Mouse (Mus musculus) midbrain, postnatal 0 days (tissue): Measurements from ENCODE around the gene Dthd1. TPM values are rescaled to one million over a fixed set of nuclear protein-coding genes. Genes with fewer than 3 reads are reported as not detected.

Source experiments
- ATAC-seq: fragments of 200-750 bp; cut with Nextera tagmentation; 2 replicates; pipeline ENCODE4 v1.8.0; 2017; ENCODE audit warnings: moderate number of reproducible peaks, mild to moderate bottlenecking, moderate TSS enrichment, moderate library complexity; ENCODE audit not compliant: low FRiP score
- DNase-seq: peaks from one replicate; pipeline ENCODE4 v3.0.0-alpha.2; 2015; ENCODE audit warnings: low spot score
- H3K27ac ChIP-seq: fragments of 300-500 bp; sonication (generic); 2 replicates; pipeline ENCODE4 v1.5.1; 2014; ENCODE audit warnings: low read depth, mild to moderate bottlenecking, low read length, mixed read lengths
- H3K27me3 ChIP-seq: fragments of 300-500 bp; sonication (generic); 2 replicates; pipeline ENCODE4 v1.6.1; 2014; ENCODE audit warnings: low read length, control low read depth, mixed read lengths; ENCODE audit not compliant: insufficient read depth
- H3K36me3 ChIP-seq: fragments of 300-500 bp; sonication (generic); 2 replicates; pipeline ENCODE4 v1.6.1; 2014; ENCODE audit warnings: low read length, control low read depth, mixed read lengths; ENCODE audit not compliant: insufficient read depth
- H3K4me1 ChIP-seq: fragments of 300-500 bp; sonication (generic); 2 replicates; pipeline ENCODE4 v1.6.1; 2014; ENCODE audit warnings: mild to moderate bottlenecking, control low read depth, antibody characterized with exemption, low read length, mixed read lengths; ENCODE audit not compliant: insufficient read depth
- H3K4me2 ChIP-seq: fragments of 300-500 bp; sonication (generic); 2 replicates; pipeline ENCODE4 v1.6.1; 2014; ENCODE audit warnings: low read depth, mild to moderate bottlenecking, low read length, mixed read lengths; ENCODE audit not compliant: poor library complexity, severe bottlenecking
- H3K4me3 ChIP-seq: fragments of 300-500 bp; sonication (generic); 2 replicates; pipeline ENCODE4 v1.5.1; 2014; ENCODE audit warnings: low read depth, mild to moderate bottlenecking, low read length, moderate library complexity
- H3K9ac ChIP-seq: fragments of 300-500 bp; sonication (generic); replicated peaks from 2 replicates; pipeline ENCODE4 v1.6.1; 2014; ENCODE audit warnings: mild to moderate bottlenecking, low read length, moderate library complexity, mixed read lengths; ENCODE audit not compliant: poor library complexity, severe bottlenecking
- H3K9me3 ChIP-seq: fragments of 300-500 bp; sonication (generic); 2 replicates; pipeline ENCODE4 v1.6.1; 2016; ENCODE audit warnings: low read length, control low read depth
- CTCF ChIP-seq: IDR thresholded peaks from 2 replicates; pipeline ENCODE4 v1.5.1; 2016; ENCODE audit warnings: antibody characterized with exemption, mild to moderate bottlenecking
- WGBS: fragments of 180-500 bp; shearing (Covaris S2); extraction: QIAGEN DNeasy Blood & Tissue Kit; methylation state at CpG from one replicate; pipeline ENCODE4 v1.1.7; 2014; 5-methylcytosine and 5-hydroxymethylcytosine counted together
- polyA plus RNA-seq: library from polyadenylated mRNA; unstranded; fragments of >200 nt; fragmentation: Nextera tagmentation; extraction: Ambion mirVana; gene quantifications from 2 replicates; pipeline ENCODE4 v1.2.1, GENCODE M21; 2015
- total RNA-seq: library from RNA; depleted of rRNA; stranded (reverse); fragments of >200 nt; gene quantifications from 2 replicates; pipeline ENCODE4 v1.2.3, GENCODE M21; 2014

Gene Dthd1
- total and polyA plus RNA-seq, 2 experiments from 2014 or later: 0.11 TPM; not detected in 1

- WGBS: 96% methylated on average over 4 of the region's 4 CpGs
- TF ChIP-seq CTCF: no peak
Observed at GRCm38 (mm10) chr5:62854361-62854844, 40.8 kb downstream of the Dthd1 start.

GRCm38 (mm10) chr5:62857502-62857901 is 43.9 kb downstream of the Dthd1 start:
- Histone ChIP-seq H3K4me2 (no peak overlapping the region), H3K4me1 (no peaks in the 10 kb centered on the region), H3K4me3 (no peak overlapping the region), H3K36me3 (no peaks in the 10 kb centered on the region), H3K27ac (no peak overlapping the region), H3K9ac (no peak overlapping the region), H3K27me3 (no peaks in the 10 kb centered on the region), H3K9me3 (no peaks in the 10 kb centered on the region)
- no peak for DNase-seq
- no peak for ATAC-seq
- TF ChIP-seq CTCF: no peak
- WGBS: 69% methylated on average over 1 of the region's 1 CpGs

More at GRCm38 (mm10) chr5:62854361-62854844, 40.8 kb downstream of the Dthd1 start:
- H3K36me3 ChIP-seq: no peaks in the 10 kb centered on the region
- H3K9me3 ChIP-seq: no peaks in the 10 kb centered on the region
- no peak overlapping the region for H3K9ac ChIP-seq
- no peak for ATAC-seq
- DNase-seq: no peak
- H3K27me3 ChIP-seq: no peaks in the 10 kb centered on the region
- H3K27ac ChIP-seq: no peak overlapping the region
- H3K4me3 ChIP-seq: no peak overlapping the region
- no peak overlapping the region for H3K4me2 ChIP-seq
- no peaks in the 10 kb centered on the region for H3K4me1 ChIP-seq

DNA sequence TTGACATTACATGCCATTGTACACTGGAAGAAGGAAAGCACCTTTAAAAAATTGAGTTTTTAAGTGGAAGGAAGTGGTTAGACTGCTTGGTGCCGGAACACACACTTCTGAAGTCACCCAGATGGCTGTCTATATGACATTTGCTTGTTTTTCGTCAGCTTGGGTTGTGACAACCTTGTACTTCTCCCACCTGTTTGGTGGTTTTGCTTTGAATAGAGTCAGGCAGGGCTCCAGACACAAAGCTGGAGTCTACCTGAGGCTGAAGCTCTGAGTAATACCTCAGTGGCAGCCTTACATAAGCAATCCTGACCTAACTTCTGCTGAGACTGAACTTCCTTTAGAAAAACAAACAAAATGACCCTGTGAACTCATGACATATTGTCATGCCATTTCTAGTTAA is 44.7 kb downstream of the Dthd1 start:
- Histone ChIP-seq H3K9ac (no peak overlapping the region), H3K4me2 (no peak overlapping the region), H3K27me3 (no peaks in the 10 kb centered on the region), H3K4me1 (no peaks in the 10 kb centered on the region), H3K4me3 (no peak overlapping the region), H3K36me3 (no peaks in the 10 kb centered on the region), H3K27ac (no peak overlapping the region), H3K9me3 (no peaks in the 10 kb centered on the region)
- WGBS: 91% methylated on average over 2 of the region's 2 CpGs
- ATAC-seq: no peak
- no peak for DNase-seq
- no peak for TF ChIP-seq CTCF

- H3K4me1 ChIP-seq: no peaks in the 10 kb centered on the region
- TF ChIP-seq CTCF: no peak
- H3K4me3 ChIP-seq: no peak overlapping the region
- DNase-seq (no peak), ATAC-seq (no peak)
- H3K4me2 ChIP-seq: no peak overlapping the region
- H3K27me3 ChIP-seq: no peaks in the 10 kb centered on the region
- H3K27ac ChIP-seq: no peak overlapping the region
- no peak overlapping the region for H3K9ac ChIP-seq
- WGBS: 86% methylated on average over 3 of the region's 3 CpGs
- no peaks in the 10 kb centered on the region for H3K9me3 ChIP-seq
- no peaks in the 10 kb centered on the region for H3K36me3 ChIP-seq
Observed at GRCm38 (mm10) chr5:62864348-62864747, 50.7 kb downstream of the Dthd1 start.

GRCm38 (mm10) chr5:62867003-62867402 is 53.4 kb downstream of the Dthd1 start:
- Histone ChIP-seq H3K27me3 (no peaks in the 10 kb centered on the region), H3K4me2 (no peak overlapping the region), H3K27ac (no peak overlapping the region), H3K4me3 (no peak overlapping the region), H3K9me3 (no peaks in the 10 kb centered on the region), H3K4me1 (no peaks in the 10 kb centered on the region), H3K36me3 (no peaks in the 10 kb centered on the region), H3K9ac (no peak overlapping the region)
- no peak for DNase-seq
- TF ChIP-seq CTCF: no peak
- ATAC-seq: no peak

- TF ChIP-seq CTCF: no peak
- H3K36me3 ChIP-seq: no peaks in the 10 kb centered on the region
- H3K27me3 ChIP-seq: no peaks in the 10 kb centered on the region
- H3K4me1 ChIP-seq: no peaks in the 10 kb centered on the region
- DNase-seq (no peak), ATAC-seq (no peak)
- 54% methylated on average over 1 of the region's 1 CpGs for WGBS
- no peak overlapping the region for H3K9ac ChIP-seq
- no peak overlapping the region for H3K27ac ChIP-seq
- no peak overlapping the region for H3K4me3 ChIP-seq
- H3K9me3 ChIP-seq: no peaks in the 10 kb centered on the region
- no peak overlapping the region for H3K4me2 ChIP-seq
Observed at GRCm38 (mm10) chr5:62879530-62879929, 65.9 kb downstream of the Dthd1 start.
